Mouse (Mus musculus) liver, postnatal 0 days (tissue): ENCODE data around the gene Snx12. TPM values are rescaled to one million over a fixed set of nuclear protein-coding genes. Genes with fewer than 3 reads are reported as not detected.
A peak's percentile ranks its signal among the peaks of the same experiment; 100 is the strongest.

Experiments
- ATAC-seq: fragments of 200-750 bp; cut with Nextera tagmentation; 2 replicates; pipeline ENCODE4 v1.8.0; 2017; ENCODE audit warnings: mild to moderate bottlenecking, moderate library complexity
- DNase-seq: peaks from one replicate; pipeline ENCODE4 v3.0.0-alpha.2; 2016
- H3K27ac ChIP-seq: fragments of 300-500 bp; sonication (generic); 2 replicates; pipeline ENCODE4 v1.5.1; 2014; ENCODE audit warnings: antibody characterized with exemption, moderate library complexity, mild to moderate bottlenecking, low read depth
- H3K27me3 ChIP-seq: fragments of 300-500 bp; sonication (generic); 2 replicates; pipeline ENCODE4 v1.6.1; 2014; ENCODE audit warnings: low read length, control low read depth, mixed read lengths; ENCODE audit not compliant: insufficient read depth
- H3K36me3 ChIP-seq: fragments of 300-500 bp; sonication (generic); replicated peaks from 2 replicates; pipeline ENCODE4 v1.6.1; 2014; ENCODE audit warnings: mild to moderate bottlenecking, control low read depth, low read length, moderate library complexity, mixed read lengths; ENCODE audit not compliant: insufficient read depth
- H3K4me1 ChIP-seq: fragments of 300-500 bp; sonication (generic); 2 replicates; pipeline ENCODE4 v1.6.1; 2014; ENCODE audit warnings: antibody characterized with exemption, mild to moderate bottlenecking, control low read depth; ENCODE audit not compliant: insufficient read depth
- H3K4me2 ChIP-seq: fragments of 300-500 bp; sonication (generic); 2 replicates; pipeline ENCODE4 v1.6.1; 2014; ENCODE audit warnings: low read depth, mild to moderate bottlenecking, low read length, moderate library complexity, mixed read lengths
- H3K4me3 ChIP-seq: fragments of 300-500 bp; sonication (generic); 2 replicates; pipeline ENCODE4 v1.5.1; 2014; ENCODE audit warnings: low read depth, low read length
- H3K9ac ChIP-seq: fragments of 300-500 bp; sonication (generic); replicated peaks from 2 replicates; pipeline ENCODE4 v1.6.1; 2014; ENCODE audit warnings: mild to moderate bottlenecking, moderate library complexity
- H3K9me3 ChIP-seq: fragments of 300-500 bp; sonication (generic); 2 replicates; pipeline ENCODE4 v1.6.1; 2016; ENCODE audit warnings: mild to moderate bottlenecking, control low read depth, low read length, mixed read lengths
- CTCF ChIP-seq: sonication (generic); IDR thresholded peaks from 2 replicates; pipeline ENCODE4 v1.5.1; 2016; ENCODE audit warnings: antibody characterized with exemption, low read depth
- EP300 ChIP-seq: IDR thresholded peaks from 2 replicates; pipeline ENCODE4 v1.6.1; 2016; ENCODE audit warnings: antibody characterized with exemption, low read depth, mild to moderate bottlenecking
- WGBS: fragments of 180-500 bp; shearing (Covaris S2); extraction: QIAGEN DNeasy Blood & Tissue Kit; methylation state at CpG from one replicate; pipeline ENCODE4 v1.1.7; 2014; ENCODE audit not compliant: insufficient replicate concordance; 5-methylcytosine and 5-hydroxymethylcytosine counted together
- polyA plus RNA-seq: library from polyadenylated mRNA; unstranded; fragments of >200 nt; fragmentation: Nextera tagmentation; extraction: Ambion mirVana; gene quantifications from 2 replicates; pipeline ENCODE4 v1.2.1, GENCODE M21; 2015

Snx12 gene
- polyA plus RNA-seq, 1 experiment from 2014 or later, result 17.6 TPM

- H3K36me3 ChIP-seq, result peaks cover 5% of the 10 kb centered on the region
- DNase-seq (peak; percentile 20), ATAC-seq (no peak)
- 43% methylated on average over 11 of the region's 13 CpGs for WGBS
- H3K4me3 ChIP-seq, result no peak overlapping the region
- no peak overlapping the region for H3K9ac ChIP-seq
- no peak overlapping the region for H3K27ac ChIP-seq
- no peaks in the 10 kb centered on the region for H3K9me3 ChIP-seq
- TF ChIP-seq CTCF (no peak), EP300 (no peak)
- H3K27me3 ChIP-seq, result no peaks in the 10 kb centered on the region
- peaks cover 4% of the 10 kb centered on the region; the same call in 1 of the 2 replicates for H3K4me1 ChIP-seq
- H3K4me2 ChIP-seq, result no peak overlapping the region
These were observed 38.3 kb upstream of the Snx12 start for GRCm38 (mm10) chrX:101260441-101261325.

GRCm38 (mm10) chrX:101256603-101257002 lies 34.2 kb upstream of the Snx12 start:
- DNase-seq (peak; percentile 44), ATAC-seq (no peak)
- peak; percentile 51 for TF ChIP-seq CTCF
- no peak for TF ChIP-seq EP300
- Histone ChIP-seq H3K9me3 (no peaks in the 10 kb centered on the region), H3K27ac (no peak overlapping the region), H3K4me2 (no peak overlapping the region), H3K4me3 (no peak overlapping the region), H3K4me1 (peaks cover 4% of the 10 kb centered on the region; the same call in 1 of the 2 replicates), H3K9ac (no peak overlapping the region), H3K36me3 (peaks cover 5% of the 10 kb centered on the region), H3K27me3 (no peaks in the 10 kb centered on the region)
- WGBS, result 80% methylated on average over 13 of the region's 13 CpGs

GRCm38 (mm10) chrX:101254740-101255139 lies 32.4 kb upstream of the Snx12 start:
- DNase-seq (peak; percentile 18), ATAC-seq (peak; percentile 10)
- no peaks in the 10 kb centered on the region for H3K4me1 ChIP-seq
- peak overlapping the region; percentile 64 for H3K4me3 ChIP-seq
- H3K27ac ChIP-seq, result peak overlapping the region; percentile 75
- peaks cover 5% of the 10 kb centered on the region for H3K36me3 ChIP-seq
- H3K27me3 ChIP-seq, result no peaks in the 10 kb centered on the region
- 19% methylated on average over 22 of the region's 26 CpGs for WGBS
- H3K4me2 ChIP-seq, result peak overlapping the region; percentile 83
- TF ChIP-seq CTCF (no peak), EP300 (no peak)
- no peaks in the 10 kb centered on the region for H3K9me3 ChIP-seq
- peak overlapping the region; percentile 69 for H3K9ac ChIP-seq

DNA sequence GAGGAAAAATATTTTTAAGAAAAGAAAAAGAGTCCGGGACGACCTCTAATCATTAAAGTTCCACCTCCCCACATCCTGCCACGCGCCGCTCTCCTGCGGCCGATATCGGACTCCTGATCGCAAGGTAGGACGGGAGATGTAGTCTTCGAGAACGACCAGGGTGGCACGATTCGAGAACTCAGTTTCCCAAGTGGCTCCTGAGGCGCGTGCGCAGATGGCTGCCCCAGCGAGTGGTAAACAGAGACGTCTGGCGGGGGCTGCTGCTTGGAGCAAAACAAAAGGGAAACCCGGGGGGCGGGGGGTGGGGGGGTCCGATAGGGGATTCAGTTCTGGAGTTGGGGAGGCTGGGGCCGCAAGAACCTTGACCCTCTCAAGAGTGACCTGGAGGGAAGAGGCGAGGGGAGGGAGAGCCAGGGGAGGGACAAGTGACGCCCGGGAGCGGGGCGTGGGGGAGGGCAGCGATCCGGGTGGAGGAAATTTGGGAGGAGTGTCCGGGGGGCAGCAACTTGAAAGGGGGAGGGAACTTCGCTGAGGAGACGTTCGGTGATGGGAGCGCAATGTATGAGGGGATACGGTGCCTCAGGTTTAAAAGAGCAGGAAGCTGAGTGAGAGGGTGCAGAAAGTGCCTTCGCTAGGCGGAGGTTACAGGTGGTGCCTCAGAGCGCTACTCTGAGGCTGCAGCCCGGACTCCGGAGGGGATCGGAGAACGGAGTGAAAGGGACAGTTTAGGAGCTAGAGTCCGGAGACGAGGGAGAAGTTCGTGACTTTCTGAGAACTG lies 31.8 kb upstream of the Snx12 start, which contains the start of gene Foxo4:
Gene Foxo4 (plus strand): TSS at position 577 of the 778 bp plus-strand sequence.
- WGBS, result 20% methylated on average over 47 of the region's 47 CpGs
- Histone ChIP-seq H3K4me3 (peak within 1 kb of the TSS; percentile 64), H3K4me1 (no peaks in the 10 kb centered on the region), H3K9ac (peak within 1 kb of the TSS; percentile 69), H3K4me2 (peak within 1 kb of the TSS; percentile 83), H3K27ac (peak within 1 kb of the TSS; percentile 75), H3K9me3 (no peaks in the 10 kb centered on the region), H3K27me3 (no peaks in the 10 kb centered on the region), H3K36me3 (peaks cover 5% of the 10 kb centered on the region)
- no peak for TF ChIP-seq CTCF
- no peak for TF ChIP-seq EP300
- ATAC-seq, result peak; percentile 95
- peak; percentile 86 for DNase-seq

- no peak overlapping the region for H3K27ac ChIP-seq
- no peaks in the 10 kb centered on the region for H3K9me3 ChIP-seq
- ATAC-seq (no peak), DNase-seq (no peak)
- H3K36me3 ChIP-seq, result no peaks in the 10 kb centered on the region
- H3K4me3 ChIP-seq, result no peak overlapping the region
- WGBS, result 50% methylated on average over 1 of the region's 1 CpGs
- H3K4me1 ChIP-seq, result no peaks in the 10 kb centered on the region
- H3K4me2 ChIP-seq, result no peak overlapping the region
- no peaks in the 10 kb centered on the region for H3K27me3 ChIP-seq
- TF ChIP-seq EP300 (no peak), CTCF (no peak)
- H3K9ac ChIP-seq, result no peak overlapping the region
These were observed 22.6 kb upstream of the Snx12 start for GRCm38 (mm10) chrX:101245011-101245410.

DNA sequence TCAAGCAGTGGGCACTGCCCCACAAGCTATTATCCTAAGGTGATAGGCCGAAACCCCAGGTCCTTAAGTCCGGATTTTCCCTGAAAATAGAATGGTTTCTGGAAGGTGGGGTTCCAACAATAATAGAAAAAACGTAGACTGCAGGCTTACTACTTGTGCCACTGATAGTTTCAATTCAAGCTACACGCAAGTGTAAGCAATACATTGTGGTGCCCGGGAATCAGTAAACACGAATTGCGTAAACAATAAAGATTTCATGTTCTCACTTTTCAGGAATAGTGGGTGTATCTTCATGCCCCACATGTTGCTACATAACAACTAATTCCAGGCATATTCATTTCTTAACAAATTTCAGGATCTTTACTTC lies 416 bp upstream of the Snx12 start:
- 0 out of 2 replicates have a peak, but pooled peaks cover 2% of the 10 kb centered on the region for H3K36me3 ChIP-seq
- ATAC-seq (no peak), DNase-seq (no peak)
- peaks cover 3% of the 10 kb centered on the region; the same call in 1 of the 2 replicates for H3K27me3 ChIP-seq
- peak overlapping the region; percentile 74 for H3K4me2 ChIP-seq
- H3K4me3 ChIP-seq, result peak overlapping the region; percentile 65
- H3K9me3 ChIP-seq, result no peaks in the 10 kb centered on the region
- H3K4me1 ChIP-seq, result no peaks in the 10 kb centered on the region
- peak overlapping the region; percentile 57 for H3K9ac ChIP-seq
- TF ChIP-seq CTCF (no peak), EP300 (no peak; the same call in 1 of the 2 replicates)
- 38% methylated on average over 7 of the region's 7 CpGs for WGBS
- H3K27ac ChIP-seq, result no peak overlapping the region
